Mouse (Mus musculus): Measurements from ENCODE around the gene Vwce.

DNA sequence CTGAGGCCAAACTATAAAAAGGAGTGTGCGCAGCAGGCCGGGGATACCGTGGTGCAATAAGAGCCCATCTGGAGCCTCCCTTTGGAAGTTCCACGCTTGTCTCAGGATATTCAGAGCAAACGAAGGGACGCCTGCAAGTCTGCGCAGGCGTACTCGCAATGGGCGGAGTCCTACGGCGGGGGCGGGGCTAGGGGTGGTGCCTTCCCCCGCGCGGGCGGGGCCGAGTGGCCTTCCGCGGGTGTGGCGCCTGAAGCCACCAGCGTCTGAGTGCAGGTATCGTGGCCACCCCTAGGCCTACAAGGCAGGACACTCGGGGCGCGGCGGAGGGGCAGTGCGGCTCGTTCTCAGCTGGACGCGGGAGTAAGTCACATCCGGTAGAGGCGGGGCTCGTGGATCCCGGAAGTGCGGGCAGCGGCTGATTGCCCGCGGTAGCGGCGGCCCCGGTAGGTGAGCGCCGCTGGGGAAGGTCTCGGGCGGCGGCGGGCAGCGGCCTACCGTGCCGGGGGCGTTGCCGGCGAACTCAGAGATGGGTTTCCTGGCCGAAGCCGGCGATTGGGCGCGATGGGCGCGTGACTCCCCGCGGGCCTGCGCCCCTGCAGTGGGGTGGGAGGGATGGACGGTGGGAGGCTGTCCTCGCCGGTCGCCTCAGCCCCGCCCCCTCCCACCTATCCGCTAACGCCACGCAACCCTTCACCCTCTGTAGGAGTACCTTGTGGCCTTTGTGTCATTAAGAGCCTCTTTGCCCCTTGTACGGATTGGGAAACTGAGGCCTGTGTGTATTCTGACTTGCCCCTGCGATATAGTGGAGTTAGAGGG, 54.7 kb downstream of the Vwce start, which contains the start of gene Vps37c:
- TF ChIP-seq CTCF (IDR thresholded peaks at IDR 0.05; ENCODE audit: extremely low read depth, insufficient read length, insufficient replicate concordance, low read depth, low read length) (no peak), POLR2A (IDR thresholded peaks at IDR 0.05; ENCODE audit: low read depth, low read length) (peak; percentile 41; the same call in 1 of the 2 replicates)
